Mouse (Mus musculus) stomach, postnatal 0 days (tissue): ENCODE data around the gene Lefty2. TPM values are rescaled to one million over a fixed set of nuclear protein-coding genes. Genes with fewer than 3 reads are reported as not detected.
A peak's percentile ranks its signal among the peaks of the same experiment; 100 is the strongest.

Source experiments
- ATAC-seq: fragments of 200-750 bp; cut with Nextera tagmentation; 2 replicates; pipeline ENCODE4 v1.8.0; 2017; ENCODE audit not compliant: low FRiP score, low TSS enrichment
- DNase-seq: peaks from one replicate; pipeline ENCODE4 v3.0.0-alpha.2; 2016; ENCODE audit warnings: low spot score
- H3K27ac ChIP-seq: fragments of 300-500 bp; sonication (generic); replicated peaks from 2 replicates; pipeline ENCODE4 v1.5.1; 2014; ENCODE audit warnings: mild to moderate bottlenecking, control low read depth
- H3K27me3 ChIP-seq: fragments of 300-500 bp; sonication (generic); 2 replicates; pipeline ENCODE4 v1.6.1; 2014; ENCODE audit warnings: low read length; ENCODE audit not compliant: control insufficient read depth, insufficient read depth
- H3K36me3 ChIP-seq: fragments of 300-500 bp; sonication (generic); 2 replicates; pipeline ENCODE4 v1.6.1; 2014; ENCODE audit warnings: low read length, mixed read lengths; ENCODE audit not compliant: control insufficient read depth, insufficient read depth
- H3K4me1 ChIP-seq: fragments of 300-500 bp; sonication (generic); replicated peaks from 2 replicates; pipeline ENCODE4 v1.6.1; 2014; ENCODE audit warnings: antibody characterized with exemption; ENCODE audit not compliant: control insufficient read depth, insufficient read depth
- H3K4me2 ChIP-seq: fragments of 300-500 bp; sonication (generic); replicated peaks from 2 replicates; pipeline ENCODE4 v1.6.1; 2014; ENCODE audit warnings: low read depth, mild to moderate bottlenecking, control low read depth, moderate library complexity
- H3K4me3 ChIP-seq: fragments of 300-500 bp; sonication (generic); 2 replicates; pipeline ENCODE4 v1.5.1; 2014; ENCODE audit warnings: low read depth, low read length, control low read depth
- H3K9ac ChIP-seq: fragments of 300-500 bp; sonication (generic); 2 replicates; pipeline ENCODE4 v1.6.1; 2014; ENCODE audit warnings: mild to moderate bottlenecking, low read length, control low read depth, mixed read lengths
- H3K9me3 ChIP-seq: fragments of 300-500 bp; sonication (generic); 2 replicates; pipeline ENCODE4 v1.6.1; 2016; ENCODE audit warnings: low read length; ENCODE audit not compliant: control insufficient read depth
- CTCF ChIP-seq: IDR thresholded peaks from 2 replicates; pipeline ENCODE4 v1.5.1; 2016; ENCODE audit warnings: antibody characterized with exemption, low read depth, mild to moderate bottlenecking, moderate library complexity
- EP300 ChIP-seq: optimal IDR thresholded peaks from 2 replicates; pipeline ENCODE3; 2016; ENCODE audit warnings: antibody characterized with exemption
- WGBS: fragments of 180-500 bp; shearing (Covaris S2); extraction: QIAGEN DNeasy Blood & Tissue Kit; methylation state at CpG from one replicate; pipeline ENCODE4 v1.1.7; 2014; 5-methylcytosine and 5-hydroxymethylcytosine counted together
- polyA plus RNA-seq: library from polyadenylated mRNA; unstranded; fragments of >200 nt; fragmentation: Nextera tagmentation; extraction: Ambion mirVana; gene quantifications from 2 replicates; pipeline ENCODE4 v1.2.1, GENCODE M21; 2015

Gene Lefty2
- polyA plus RNA-seq, 1 experiment from 2014 or later = 0.13 TPM

GRCm38 (mm10) chr1:180858763-180859162, 34.1 kb upstream of the Lefty2 start:
- no peaks in the 10 kb centered on the region for H3K27me3 ChIP-seq
- H3K36me3 ChIP-seq = peaks cover 20% of the 10 kb centered on the region
- no peak for TF ChIP-seq CTCF
- no peak overlapping the region for H3K9ac ChIP-seq
- no peak overlapping the region for H3K27ac ChIP-seq
- no peak overlapping the region for H3K4me2 ChIP-seq
- ATAC-seq (peak; percentile 68), DNase-seq (no peak)
- no peak overlapping the region for H3K4me3 ChIP-seq
- H3K4me1 ChIP-seq = no peaks in the 10 kb centered on the region
- H3K9me3 ChIP-seq = no peaks in the 10 kb centered on the region

GRCm38 (mm10) chr1:180860030-180860429, 32.9 kb upstream of the Lefty2 start:
- no peak for ATAC-seq
- H3K4me1 ChIP-seq = no peaks in the 10 kb centered on the region
- no peaks in the 10 kb centered on the region for H3K27me3 ChIP-seq
- DNase-seq = no peak
- H3K9me3 ChIP-seq = no peaks in the 10 kb centered on the region
- peaks cover 23% of the 10 kb centered on the region for H3K36me3 ChIP-seq
- H3K9ac ChIP-seq = no peak overlapping the region
- no peak overlapping the region for H3K27ac ChIP-seq
- no peak overlapping the region for H3K4me2 ChIP-seq
- WGBS = 79% methylated on average over 6 of the region's 6 CpGs
- no peak overlapping the region for H3K4me3 ChIP-seq
- TF ChIP-seq CTCF = no peak
- TF ChIP-seq EP300 = no peak

GRCm38 (mm10) chr1:180863606-180864005, 29.3 kb upstream of the Lefty2 start:
- Histone ChIP-seq H3K27me3 (no peaks in the 10 kb centered on the region), H3K4me3 (no peak overlapping the region), H3K9me3 (no peaks in the 10 kb centered on the region), H3K9ac (no peak overlapping the region), H3K36me3 (peaks cover 32% of the 10 kb centered on the region), H3K4me1 (no peaks in the 10 kb centered on the region), H3K4me2 (no peak overlapping the region), H3K27ac (no peak overlapping the region)
- 5% methylated on average over 1 of the region's 1 CpGs for WGBS
- DNase-seq = no peak
- ATAC-seq = no peak
- TF ChIP-seq EP300 = no peak
- TF ChIP-seq CTCF = peak; percentile 87

- WGBS = 93% methylated on average over 7 of the region's 7 CpGs
- Histone ChIP-seq H3K27me3 (no peaks in the 10 kb centered on the region), H3K9ac (no peak overlapping the region), H3K4me1 (no peaks in the 10 kb centered on the region), H3K4me3 (no peak overlapping the region), H3K27ac (no peak overlapping the region), H3K9me3 (no peaks in the 10 kb centered on the region), H3K4me2 (no peak overlapping the region), H3K36me3 (peaks cover 23% of the 10 kb centered on the region)
- ATAC-seq (no peak), DNase-seq (no peak)
- TF ChIP-seq CTCF = no peak
- TF ChIP-seq EP300 = no peak
Measured at GRCm38 (mm10) chr1:180866001-180866400, 26.9 kb upstream of the Lefty2 start.

GRCm38 (mm10) chr1:180870122-180870650, 22.7 kb upstream of the Lefty2 start:
- Histone ChIP-seq H3K9ac (no peak overlapping the region), H3K4me2 (no peak overlapping the region), H3K4me3 (no peak overlapping the region), H3K36me3 (peaks cover 12% of the 10 kb centered on the region; the same call in 1 of the 2 replicates), H3K27ac (no peak overlapping the region), H3K4me1 (no peaks in the 10 kb centered on the region), H3K27me3 (no peaks in the 10 kb centered on the region), H3K9me3 (no peaks in the 10 kb centered on the region)
- DNase-seq (no peak), ATAC-seq (no peak)
- WGBS = 54% methylated on average over 13 of the region's 13 CpGs
- TF ChIP-seq CTCF (no peak), EP300 (no peak)

GRCm38 (mm10) chr1:180873861-180874484, 18.9 kb upstream of the Lefty2 start:
- H3K4me3 ChIP-seq = no peak overlapping the region
- WGBS = 20% methylated on average over 9 of the region's 9 CpGs
- no peaks in the 10 kb centered on the region for H3K4me1 ChIP-seq
- no peak overlapping the region for H3K4me2 ChIP-seq
- TF ChIP-seq EP300 = no peak
- peak; percentile 82 for TF ChIP-seq CTCF
- H3K9ac ChIP-seq = no peak overlapping the region
- no peaks in the 10 kb centered on the region for H3K9me3 ChIP-seq
- no peak overlapping the region for H3K27ac ChIP-seq
- ATAC-seq (peak; percentile 73), DNase-seq (peak; percentile 69)
- no peaks in the 10 kb centered on the region for H3K27me3 ChIP-seq
- no peaks in the 10 kb centered on the region for H3K36me3 ChIP-seq
